ENCODE assay signal across 8 mouse cellular contexts in genomic region chr17:34627093-34627942, GRCm38 (mm10). TPM values are rescaled to one million over a fixed set of nuclear protein-coding genes. Genes with fewer than 3 reads are reported as not detected.
A peak's percentile ranks its signal among the peaks of the same experiment; 100 is the strongest.
DNase-seq lines count a peak whose midpoint lies in the region; ATAC-seq and TF ChIP-seq lines count a peak whose summit lies in the region.

No protein-coding gene starts in this region.

- H3K9ac ChIP-seq in embryonic facial prominence, embryonic 15.5 days: peak overlapping the region; percentile 73
- H3K9ac ChIP-seq in limb, embryonic 14.5 days (ENCODE audit: low read depth, low read length, severe bottlenecking): peak overlapping the region; percentile 73
- H3K9ac ChIP-seq in midbrain, embryonic 15.5 days: peak overlapping the region; percentile 63

- no peaks in the 10 kb centered on the region for H3K9me3 ChIP-seq in embryonic facial prominence, embryonic 15.5 days (replicated peaks)
- no peaks in the 10 kb centered on the region for H3K9me3 ChIP-seq in limb, embryonic 14.5 days (ENCODE audit: control insufficient read depth, low read length)
- no peaks in the 10 kb centered on the region for H3K9me3 ChIP-seq in midbrain, embryonic 15.5 days

- TF ChIP-seq POLR2A in kidney, adult 2 months (IDR thresholded peaks at IDR 0.05; ENCODE audit: low read depth, low read length): peak; percentile 72
- TF ChIP-seq POLR2A in limb, embryonic 14.5 days (IDR thresholded peaks at IDR 0.05; ENCODE audit: borderline replicate concordance, extremely low read depth, insufficient read depth, insufficient read length): 0 out of 2 replicates have a peak, but pooled peaks have one; percentile 9
- no peak for TF ChIP-seq POLR2A in spleen, adult 2 months (IDR thresholded peaks at IDR 0.05; ENCODE audit: low read depth, low read length)

- peaks cover 22% of the 10 kb centered on the region for H3K36me3 ChIP-seq in embryonic facial prominence, embryonic 15.5 days
- peaks cover 6% of the 10 kb centered on the region for H3K36me3 ChIP-seq in kidney, adult 2 months (ENCODE audit: control insufficient read depth, insufficient read depth, low read length)
- H3K36me3 ChIP-seq in limb, embryonic 14.5 days (ENCODE audit: control insufficient read depth, insufficient read depth, low read length): peaks cover 27% of the 10 kb centered on the region
- H3K36me3 ChIP-seq in midbrain, embryonic 15.5 days (replicated peaks): 0 out of 2 replicates have a peak, but pooled peaks cover 9% of the 10 kb centered on the region
- H3K36me3 ChIP-seq in spleen, adult 2 months (ENCODE audit: control insufficient read depth, insufficient read depth, low read length): peaks cover 3% of the 10 kb centered on the region; the same call in 1 of the 2 replicates

- peak overlapping the region; percentile 78 for H3K4me3 ChIP-seq in embryonic facial prominence, embryonic 15.5 days (replicated peaks)
- H3K4me3 ChIP-seq in kidney, adult 2 months (ENCODE audit: insufficient read depth, low read depth, low read length): peak overlapping the region; percentile 81
- peak overlapping the region; percentile 81 for H3K4me3 ChIP-seq in limb, embryonic 14.5 days (replicated peaks; ENCODE audit: low read length)
- peak overlapping the region; percentile 71 for H3K4me3 ChIP-seq in midbrain, embryonic 15.5 days
- H3K4me3 ChIP-seq in spleen, adult 2 months (ENCODE audit: extremely low read depth, insufficient read depth, insufficient read length): peak overlapping the region; percentile 60

- WGBS in embryonic facial prominence, embryonic 15.5 days: under 1% methylated on average over 44 of the region's 45 CpGs
- 3% methylated on average over 41 of the region's 45 CpGs for WGBS in kidney, adult 2 months
- WGBS in limb, embryonic 14.5 days: 3% methylated on average over 41 of the region's 45 CpGs
- WGBS in midbrain, embryonic 15.5 days: under 1% methylated on average over 43 of the region's 45 CpGs
- under 1% methylated on average over 43 of the region's 45 CpGs for WGBS in spleen, adult 2 months

- H3K4me2 ChIP-seq in embryonic facial prominence, embryonic 15.5 days (replicated peaks): peak overlapping the region; percentile 86
- H3K4me2 ChIP-seq in limb, embryonic 14.5 days (replicated peaks; ENCODE audit: low read depth, low read length, severe bottlenecking): peak overlapping the region; percentile 78
- peak overlapping the region; percentile 89 for H3K4me2 ChIP-seq in midbrain, embryonic 15.5 days

- H3K27me3 ChIP-seq in embryonic facial prominence, embryonic 15.5 days: peaks cover 22% of the 10 kb centered on the region
- no peaks in the 10 kb centered on the region for H3K27me3 ChIP-seq in kidney, adult 2 months (replicated peaks; ENCODE audit: control insufficient read depth, insufficient read depth, low read length)
- H3K27me3 ChIP-seq in limb, embryonic 14.5 days (ENCODE audit: control insufficient read depth, insufficient read depth, low read length): peaks cover 30% of the 10 kb centered on the region
- H3K27me3 ChIP-seq in midbrain, embryonic 15.5 days (replicated peaks): no peaks in the 10 kb centered on the region; the same call in 1 of the 2 replicates
- peaks cover 10% of the 10 kb centered on the region; the same call in 1 of the 2 replicates for H3K27me3 ChIP-seq in spleen, adult 2 months (ENCODE audit: control insufficient read depth, insufficient read depth, low read length)

- DNase-seq in 416B (ENCODE audit: low read depth): peak; percentile 96
- DNase-seq in adrenal gland, postnatal 4 days (ENCODE audit: low spot score in 2 of 2): peak; percentile 61 to 65
- DNase-seq in heart, adult 8-10 months (ENCODE audit: low spot score): peak; percentile 88
- DNase-seq in kidney, adult 2 months: peak; percentile 94
- DNase-seq in limb, embryonic 14.5 days (ENCODE audit: low spot score): peak; percentile 94
- peak in 1 of 2 experiments; percentile 61 for DNase-seq in spleen, adult 2 months (ENCODE audit: low read depth in 1 of 2, low spot score in 2 of 2)

- TF ChIP-seq CTCF in kidney, adult 2 months (conservative IDR thresholded peaks at IDR 0.05; ENCODE audit: insufficient read depth, insufficient read length, low read depth, low read length): no peak
- no peak for TF ChIP-seq CTCF in spleen, adult 2 months (IDR thresholded peaks at IDR 0.05; ENCODE audit: extremely low read depth, insufficient read depth, insufficient read length, insufficient replicate concordance)

- peak overlapping the region; percentile 97 for H3K27ac ChIP-seq in embryonic facial prominence, embryonic 15.5 days (replicated peaks)
- peak overlapping the region; percentile 99 for H3K27ac ChIP-seq in kidney, adult 2 months (ENCODE audit: insufficient read depth, low read depth, low read length)
- H3K27ac ChIP-seq in limb, embryonic 14.5 days (replicated peaks; ENCODE audit: low read depth, low read length): peak overlapping the region; percentile 92
- peak overlapping the region; percentile 95 for H3K27ac ChIP-seq in midbrain, embryonic 15.5 days
- peak overlapping the region; percentile 58 for H3K27ac ChIP-seq in spleen, adult 2 months (ENCODE audit: insufficient read depth, low read length)

- peak; percentile 86 for ATAC-seq in embryonic facial prominence, embryonic 15.5 days (ENCODE audit: insufficient number of reproducible peaks, low FRiP score, low TSS enrichment, low read depth)
- peak; percentile 86 for ATAC-seq in limb, embryonic 14.5 days (ENCODE audit: low FRiP score, low read depth)
- ATAC-seq in midbrain, embryonic 15.5 days (replicated peaks): peak; percentile 74

- peaks cover 56% of the 10 kb centered on the region for H3K4me1 ChIP-seq in embryonic facial prominence, embryonic 15.5 days
- peaks cover 15% of the 10 kb centered on the region for H3K4me1 ChIP-seq in kidney, adult 2 months (ENCODE audit: control insufficient read depth, insufficient read depth, low read length)
- peaks cover 30% of the 10 kb centered on the region for H3K4me1 ChIP-seq in limb, embryonic 14.5 days (ENCODE audit: control insufficient read depth, insufficient read depth, low read length)
- peaks cover 58% of the 10 kb centered on the region for H3K4me1 ChIP-seq in midbrain, embryonic 15.5 days
- H3K4me1 ChIP-seq in spleen, adult 2 months (ENCODE audit: control insufficient read depth, insufficient read depth, insufficient read length): peaks cover 19% of the 10 kb centered on the region

RNA-seq across cellular contexts. Expression of gene Ppt2, which starts 1.0 kb away (rescaled TPM):
- total RNA-seq in adrenal gland, postnatal 4 days (2021): 10 to 100 TPM; 52.6 to 62.3 TPM
- 27.5 and 28.3 TPM in 2 replicates for polyA plus RNA-seq in embryonic facial prominence, embryonic 15.5 days (2015; fragmentation: Nextera tagmentation; extraction: Ambion mirVana)
- total RNA-seq in heart, adult 8-10 months (2022): 10 to 100 TPM; 48.1 to 68.8 (median 59.5) TPM
- 118 and 123 TPM in 2 replicates for polyA plus RNA-seq in kidney, adult 2 months (2012; rRNA removed)
- polyA plus RNA-seq in limb, embryonic 14.5 days (2012; rRNA removed): 39.6 and 52.4 TPM in 2 replicates
- polyA plus RNA-seq in limb, embryonic 14.5 days (2014; fragmentation: Nextera tagmentation; extraction: Ambion mirVana): 27.0 and 29.9 TPM in 2 replicates
- 20.0 and 20.9 TPM in 2 replicates for polyA plus RNA-seq in midbrain, embryonic 15.5 days (2015; fragmentation: Nextera tagmentation; extraction: Ambion mirVana)
- 31.7 and 36.3 TPM in 2 replicates for polyA plus RNA-seq in spleen, adult 2 months (2012; rRNA removed)

RNA-seq across cellular contexts. Expression of gene Prrt1, which starts 2.0 kb away (rescaled TPM):
- 10 to 100 TPM; 10.7 to 11.5 TPM for total RNA-seq in adrenal gland, postnatal 4 days (2021)
- polyA plus RNA-seq in embryonic facial prominence, embryonic 15.5 days (2015; fragmentation: Nextera tagmentation; extraction: Ambion mirVana): 1.3 and 1.5 TPM in 2 replicates
- 1 to 10 TPM in 3 of 4 experiments, under 1 TPM in 1; 0.92 to 1.4 (median 1.1) TPM for total RNA-seq in heart, adult 8-10 months (2022)
- 2.7 and 3.2 TPM in 2 replicates for polyA plus RNA-seq in kidney, adult 2 months (2012; rRNA removed)
- 5.5 and 5.7 TPM in 2 replicates for polyA plus RNA-seq in limb, embryonic 14.5 days (2012; rRNA removed)
- polyA plus RNA-seq in limb, embryonic 14.5 days (2014; fragmentation: Nextera tagmentation; extraction: Ambion mirVana): 0.40 and 0.94 TPM in 2 replicates
- polyA plus RNA-seq in midbrain, embryonic 15.5 days (2015; fragmentation: Nextera tagmentation; extraction: Ambion mirVana): 10.7 and 10.8 TPM in 2 replicates
- 9.5 and 9.9 TPM in 2 replicates for polyA plus RNA-seq in spleen, adult 2 months (2012; rRNA removed)

RNA-seq across cellular contexts. Expression of gene Egfl8, which starts 11.5 kb away (rescaled TPM):
- 10 to 100 TPM; 10.8 to 14.2 TPM for total RNA-seq in adrenal gland, postnatal 4 days (2021)
- polyA plus RNA-seq in embryonic facial prominence, embryonic 15.5 days (2015; fragmentation: Nextera tagmentation; extraction: Ambion mirVana): 11.2 and 13.2 TPM in 2 replicates
- 1 to 10 TPM in 3 of 4 experiments, under 1 TPM in 1; 0.94 to 1.3 (median 1.0) TPM for total RNA-seq in heart, adult 8-10 months (2022)
- polyA plus RNA-seq in kidney, adult 2 months (2012; rRNA removed): 5.1 and 5.3 TPM in 2 replicates
- 11.3 and 12.8 TPM in 2 replicates for polyA plus RNA-seq in limb, embryonic 14.5 days (2012; rRNA removed)
- polyA plus RNA-seq in limb, embryonic 14.5 days (2014; fragmentation: Nextera tagmentation; extraction: Ambion mirVana): 8.1 and 8.7 TPM in 2 replicates
- 9.2 and 10.3 TPM in 2 replicates for polyA plus RNA-seq in midbrain, embryonic 15.5 days (2015; fragmentation: Nextera tagmentation; extraction: Ambion mirVana)
- polyA plus RNA-seq in spleen, adult 2 months (2012; rRNA removed): 3.2 and 3.9 TPM in 2 replicates

RNA-seq across cellular contexts. Expression of gene Fkbpl, which starts 17.2 kb away (rescaled TPM):
- total RNA-seq in adrenal gland, postnatal 4 days (2021): 10 to 100 TPM; 13.2 to 16.3 TPM
- polyA plus RNA-seq in embryonic facial prominence, embryonic 15.5 days (2015; fragmentation: Nextera tagmentation; extraction: Ambion mirVana): 16.2 and 16.8 TPM in 2 replicates
- 1 to 10 TPM; 6.9 to 9.7 (median 8.6) TPM for total RNA-seq in heart, adult 8-10 months (2022)
- 5.5 and 5.8 TPM in 2 replicates for polyA plus RNA-seq in kidney, adult 2 months (2012; rRNA removed)
- 5.1 TPM in 2 replicates for polyA plus RNA-seq in limb, embryonic 14.5 days (2012; rRNA removed)
- polyA plus RNA-seq in limb, embryonic 14.5 days (2014; fragmentation: Nextera tagmentation; extraction: Ambion mirVana): 11.9 and 12.5 TPM in 2 replicates
- polyA plus RNA-seq in midbrain, embryonic 15.5 days (2015; fragmentation: Nextera tagmentation; extraction: Ambion mirVana): 14.6 and 16.0 TPM in 2 replicates
- polyA plus RNA-seq in spleen, adult 2 months (2012; rRNA removed): 1.4 and 1.6 TPM in 2 replicates

RNA-seq across cellular contexts. Expression of gene Atf6b, which starts 19.6 kb away (rescaled TPM):
- 10 to 100 TPM; 48.1 to 52.3 TPM for total RNA-seq in adrenal gland, postnatal 4 days (2021)
- polyA plus RNA-seq in embryonic facial prominence, embryonic 15.5 days (2015; fragmentation: Nextera tagmentation; extraction: Ambion mirVana): 88.8 and 94.7 TPM in 2 replicates
- total RNA-seq in heart, adult 8-10 months (2022): 10 to 100 TPM; 14.4 to 19.9 (median 16.0) TPM
- polyA plus RNA-seq in kidney, adult 2 months (2012; rRNA removed): 52.5 and 65.5 TPM in 2 replicates
- 104 and 121 TPM in 2 replicates for polyA plus RNA-seq in limb, embryonic 14.5 days (2012; rRNA removed)
- 68.3 and 80.9 TPM in 2 replicates for polyA plus RNA-seq in limb, embryonic 14.5 days (2014; fragmentation: Nextera tagmentation; extraction: Ambion mirVana)
- polyA plus RNA-seq in midbrain, embryonic 15.5 days (2015; fragmentation: Nextera tagmentation; extraction: Ambion mirVana): 123 and 125 TPM in 2 replicates
- polyA plus RNA-seq in spleen, adult 2 months (2012; rRNA removed): 76.4 and 102 TPM in 2 replicates
